Mouse (Mus musculus): ENCODE data around the gene Ankrd65. TPM values are rescaled to one million over a fixed set of nuclear protein-coding genes. Genes with fewer than 3 reads are reported as not detected.
A peak's percentile ranks its signal among the peaks of the same experiment; 100 is the strongest.
"Not testable (repeated sequence)": the region's sequence is repeated elsewhere in the genome, so short reads cannot be mapped to it uniquely, and the experiment has no call there.

Gene Ankrd65
- total RNA-seq (2022): not detected

- no peak for DNase-seq
Measured at GRCm38 (mm10) chr4:155790021-155790489, at the start of gene Ankrd65. TSS of gene Ankrd65 (plus strand) at chr4:155790439.

GRCm38 (mm10) chr4:155740681-155741080 is 49.6 kb upstream of the Ankrd65 start:
- not testable (repeated sequence) for DNase-seq

GRCm38 (mm10) chr4:155742684-155743083 is 47.6 kb upstream of the Ankrd65 start:
- no peak for DNase-seq

GRCm38 (mm10) chr4:155744474-155744873 is 45.8 kb upstream of the Ankrd65 start:
- DNase-seq: no peak

- no peak for DNase-seq
Measured at GRCm38 (mm10) chr4:155745136-155745535, 45.1 kb upstream of the Ankrd65 start.

GRCm38 (mm10) chr4:155746036-155746548 is 44.1 kb upstream of the Ankrd65 start:
- DNase-seq: no peak

GRCm38 (mm10) chr4:155746575-155747490 is 43.4 kb upstream of the Ankrd65 start:
- no peak for DNase-seq

- no peak for DNase-seq
Measured at GRCm38 (mm10) chr4:155757011-155757410, 33.2 kb upstream of the Ankrd65 start.

GRCm38 (mm10) chr4:155759862-155760612 is 30.2 kb upstream of the Ankrd65 start:
- no peak for DNase-seq

GRCm38 (mm10) chr4:155760613-155761355 is 29.5 kb upstream of the Ankrd65 start, which contains the start of gene Atad3a:
TSS of gene Atad3a (minus strand) at chr4:155761093.
- peak; percentile 96 for DNase-seq

- no peak for DNase-seq
Measured at GRCm38 (mm10) chr4:155761356-155762099, 28.7 kb upstream of the Ankrd65 start.

GRCm38 (mm10) chr4:155762357-155762756 is 27.9 kb upstream of the Ankrd65 start:
- no peak for DNase-seq

- peak; percentile 49 for DNase-seq
Measured at GRCm38 (mm10) chr4:155769496-155769879, 20.8 kb upstream of the Ankrd65 start.

- peak; percentile 86 for DNase-seq
Measured at GRCm38 (mm10) chr4:155769880-155770512, 20.2 kb upstream of the Ankrd65 start.

GRCm38 (mm10) chr4:155770626-155771025 is 19.6 kb upstream of the Ankrd65 start:
- no peak for DNase-seq

GRCm38 (mm10) chr4:155771706-155772105 is 18.5 kb upstream of the Ankrd65 start:
- DNase-seq: no peak

GRCm38 (mm10) chr4:155772786-155773185 is 17.5 kb upstream of the Ankrd65 start:
- no peak for DNase-seq

GRCm38 (mm10) chr4:155773335-155774078 is 16.7 kb upstream of the Ankrd65 start:
- DNase-seq: no peak

GRCm38 (mm10) chr4:155774280-155774754 is 15.9 kb upstream of the Ankrd65 start, which contains the start of gene Vwa1:
TSS of gene Vwa1 (minus strand) at chr4:155774698.
- peak; percentile 84 for DNase-seq
